Mouse (Mus musculus) hindbrain, embryonic 16.5 days (tissue): ENCODE data around the gene Caskin1. TPM values are rescaled to one million over a fixed set of nuclear protein-coding genes. Genes with fewer than 3 reads are reported as not detected.

Experiments used
- ATAC-seq: fragments of 200-750 bp; cut with Nextera tagmentation; 2 replicates; pipeline ENCODE4 v1.8.0; 2017; ENCODE audit warnings: moderate TSS enrichment, moderate library complexity
- H3K27ac ChIP-seq: fragments of 300-500 bp; sonication (generic); 2 replicates; pipeline ENCODE4 v1.5.1; 2014; ENCODE audit warnings: low read depth, mild to moderate bottlenecking, control low read depth, low read length, moderate library complexity
- H3K27me3 ChIP-seq: fragments of 300-500 bp; sonication (generic); replicated peaks from 2 replicates; pipeline ENCODE4 v1.6.1; 2014; ENCODE audit warnings: low read length; ENCODE audit not compliant: control insufficient read depth, insufficient read depth
- H3K36me3 ChIP-seq: fragments of 300-500 bp; sonication (generic); 2 replicates; pipeline ENCODE4 v1.6.1; 2014; ENCODE audit warnings: mild to moderate bottlenecking, low read length, moderate library complexity, mixed read lengths; ENCODE audit not compliant: control insufficient read depth, insufficient read depth
- H3K4me1 ChIP-seq: fragments of 300-500 bp; sonication (generic); 2 replicates; pipeline ENCODE4 v1.6.1; 2014; ENCODE audit warnings: low read depth, low read length; ENCODE audit not compliant: control insufficient read depth, insufficient read depth
- H3K4me2 ChIP-seq: fragments of 300-500 bp; sonication (generic); 2 replicates; pipeline ENCODE4 v1.6.1; 2014; ENCODE audit warnings: mild to moderate bottlenecking, low read length, control low read depth, moderate library complexity
- H3K4me3 ChIP-seq: fragments of 300-500 bp; sonication (generic); 2 replicates; pipeline ENCODE4 v1.5.1; 2014; ENCODE audit warnings: mild to moderate bottlenecking, low read length, control low read depth, moderate library complexity
- H3K9ac ChIP-seq: fragments of 300-500 bp; sonication (generic); 2 replicates; pipeline ENCODE4 v1.6.1; 2014; ENCODE audit warnings: low read depth, mild to moderate bottlenecking, control low read depth, low read length, moderate library complexity
- H3K9me3 ChIP-seq: fragments of 300-500 bp; sonication (generic); 2 replicates; pipeline ENCODE4 v1.6.1; 2014; ENCODE audit warnings: mild to moderate bottlenecking, low read length, moderate library complexity; ENCODE audit not compliant: control insufficient read depth
- WGBS: fragments of 180-500 bp; shearing (Covaris S2); extraction: QIAGEN DNeasy Blood & Tissue Kit; methylation state at CpG from one replicate; pipeline ENCODE4 v1.1.7; 2014; 5-methylcytosine and 5-hydroxymethylcytosine counted together
- polyA plus RNA-seq: library from polyadenylated mRNA; unstranded; fragments of >200 nt; fragmentation: Nextera tagmentation; extraction: Ambion mirVana; gene quantifications from 2 replicates; pipeline ENCODE4 v1.2.1, GENCODE M21; 2015

Gene Caskin1
- polyA plus RNA-seq, 1 experiment from 2014 or later, result 43.6 TPM

DNA sequence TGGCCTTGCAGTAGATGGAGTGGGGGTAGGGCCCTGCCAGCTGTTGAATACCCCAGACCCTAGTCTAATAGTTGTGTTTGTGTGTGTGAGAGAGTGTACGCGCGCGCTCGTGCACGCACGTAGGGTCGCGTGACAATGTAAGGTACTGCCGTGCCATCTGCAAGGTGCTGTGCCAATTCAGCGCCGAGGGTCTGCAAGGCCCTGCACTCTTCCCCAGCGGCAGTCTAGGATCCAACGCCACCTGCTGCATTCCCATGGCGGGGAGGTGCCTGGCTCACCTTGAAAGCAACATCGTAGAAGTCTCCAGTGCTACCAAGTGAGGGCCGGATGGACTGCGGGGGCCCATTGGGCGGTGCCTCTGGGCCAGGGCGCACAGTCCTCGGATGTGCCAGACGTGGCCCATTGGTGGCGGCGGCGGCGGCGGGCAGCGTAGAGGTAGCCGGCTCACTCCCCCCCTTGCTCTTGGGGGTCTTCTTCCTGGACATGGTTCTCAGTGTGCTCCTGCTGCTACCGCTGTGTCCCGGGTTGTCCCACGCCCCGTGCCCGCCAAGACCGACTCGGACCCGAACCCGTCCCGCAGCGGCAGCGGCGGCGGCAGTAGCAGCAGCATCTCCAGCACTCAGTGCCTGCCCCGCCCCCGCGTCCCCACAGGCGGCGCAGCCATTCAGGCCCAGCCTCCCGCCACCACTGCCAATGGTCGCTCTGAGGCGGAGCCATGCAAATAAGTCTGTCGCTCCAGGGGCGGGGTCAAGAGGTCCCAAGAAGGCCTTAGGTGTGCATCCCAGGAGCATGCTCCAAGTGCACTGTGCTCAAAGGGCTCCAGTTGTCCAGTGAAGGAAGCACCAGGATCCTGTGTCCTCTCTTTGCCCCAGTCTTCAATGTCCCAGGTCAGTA is 44.9 kb downstream of the Caskin1 start:
- Histone ChIP-seq H3K4me2 (peak overlapping the region; percentile 76), H3K9me3 (no peaks in the 10 kb centered on the region), H3K4me1 (peaks cover 38% of the 10 kb centered on the region), H3K4me3 (peak overlapping the region; percentile 39), H3K9ac (peak overlapping the region; percentile 59), H3K36me3 (no peaks in the 10 kb centered on the region), H3K27ac (no peak overlapping the region; the same call in 1 of the 2 replicates), H3K27me3 (no peaks in the 10 kb centered on the region)
- 10% methylated on average over 36 of the region's 53 CpGs for WGBS
- peak; percentile 59 for ATAC-seq

DNA sequence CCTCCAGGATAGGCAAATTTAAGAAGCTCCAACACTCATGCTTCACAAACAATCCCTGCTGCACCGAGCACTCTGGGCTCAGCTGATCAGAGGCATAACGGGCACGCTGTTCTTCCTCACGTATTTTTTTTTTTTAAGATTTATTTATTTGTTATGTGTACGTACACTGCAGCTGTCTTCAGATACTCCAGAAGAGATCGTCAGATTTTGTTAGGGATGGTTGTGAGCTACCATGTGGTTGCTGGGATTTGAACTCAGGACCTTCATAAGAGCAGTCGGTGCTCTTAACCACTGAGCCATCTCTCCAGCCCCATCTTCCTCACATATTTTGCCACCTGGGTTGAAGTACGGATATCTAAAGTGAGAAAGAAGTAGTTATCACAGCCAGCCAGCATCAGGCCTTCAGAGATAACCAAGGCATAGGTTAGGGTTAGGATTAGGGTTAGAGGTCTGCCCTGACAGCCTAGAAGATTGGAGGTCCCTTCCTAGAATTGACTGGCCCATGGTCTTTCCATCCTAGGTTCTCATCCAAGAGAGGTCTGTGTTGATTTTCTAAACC is 45.8 kb downstream of the Caskin1 start, which contains the start of gene Rab26:
Rab26 (minus strand) TSS at position 51 of the 559 bp plus-strand sequence.
- Histone ChIP-seq H3K4me3 (peak within 1 kb of the TSS; percentile 39), H3K9me3 (no peaks in the 10 kb centered on the region), H3K4me1 (peaks cover 33% of the 10 kb centered on the region), H3K27me3 (no peaks in the 10 kb centered on the region), H3K27ac (no peak within 1 kb of the TSS; the same call in 1 of the 2 replicates), H3K36me3 (no peaks in the 10 kb centered on the region), H3K4me2 (peak within 1 kb of the TSS; percentile 76), H3K9ac (peak within 1 kb of the TSS; percentile 59)
- no peak for ATAC-seq
- 88% methylated on average over 8 of the region's 8 CpGs for WGBS

DNA sequence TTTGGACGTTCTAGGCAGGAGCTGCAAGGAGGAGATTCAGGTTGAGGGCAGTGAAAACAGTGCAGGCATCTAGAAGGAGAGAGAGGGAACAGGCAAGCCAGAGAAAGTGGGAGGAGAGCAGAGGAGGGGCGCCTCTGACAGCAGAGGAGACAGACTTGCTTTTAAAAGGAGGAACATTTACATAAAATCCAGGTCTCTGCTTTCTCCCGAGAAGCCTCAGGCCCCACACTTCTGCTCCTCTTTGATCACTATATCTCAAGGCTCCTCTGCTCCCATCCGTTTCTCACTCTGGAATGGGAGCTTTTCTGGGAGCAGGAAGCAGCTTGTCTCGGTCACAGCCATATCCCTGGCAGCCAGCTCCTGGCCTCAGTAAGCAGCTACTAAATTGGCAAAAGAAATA is 46.9 kb downstream of the Caskin1 start:
- no peak for ATAC-seq
- H3K9ac ChIP-seq, result no peak overlapping the region
- WGBS, result 64% methylated on average over 5 of the region's 5 CpGs
- H3K4me1 ChIP-seq, result peaks cover 22% of the 10 kb centered on the region
- no peak overlapping the region for H3K4me2 ChIP-seq
- no peaks in the 10 kb centered on the region for H3K36me3 ChIP-seq
- no peaks in the 10 kb centered on the region for H3K9me3 ChIP-seq
- no peak overlapping the region for H3K4me3 ChIP-seq
- H3K27me3 ChIP-seq, result no peaks in the 10 kb centered on the region
- no peak overlapping the region for H3K27ac ChIP-seq

DNA sequence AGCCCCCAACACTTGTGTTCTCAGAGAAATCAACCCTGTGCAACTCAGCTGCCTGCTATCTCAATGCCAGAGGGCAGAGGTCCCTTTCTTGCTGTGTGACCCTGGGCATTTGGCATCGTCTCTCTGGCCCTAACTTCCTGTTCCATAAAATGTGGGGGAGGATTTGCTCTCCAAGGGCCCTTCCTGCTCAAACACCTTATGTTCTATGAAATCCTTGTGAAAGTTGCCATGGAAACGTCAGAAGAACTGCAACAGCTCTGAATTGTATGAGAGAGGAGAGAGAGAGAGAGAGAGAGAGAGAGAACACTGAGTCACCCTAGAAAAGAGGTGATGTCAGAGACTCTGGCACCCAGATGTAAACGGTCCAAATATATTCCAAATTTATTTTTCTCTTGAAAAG is 49.1 kb downstream of the Caskin1 start:
- peak overlapping the region; percentile 54; the same call in 1 of the 2 replicates for H3K27ac ChIP-seq
- no peak overlapping the region for H3K4me3 ChIP-seq
- ATAC-seq, result peak; percentile 41; the same call in 1 of the 2 replicates
- no peaks in the 10 kb centered on the region for H3K27me3 ChIP-seq
- 32% methylated on average over 3 of the region's 3 CpGs for WGBS
- H3K9ac ChIP-seq, result peak overlapping the region; percentile 38
- H3K4me2 ChIP-seq, result peak overlapping the region; percentile 5; the same call in 1 of the 2 replicates
- peaks cover 12% of the 10 kb centered on the region for H3K4me1 ChIP-seq
- H3K9me3 ChIP-seq, result no peaks in the 10 kb centered on the region
- H3K36me3 ChIP-seq, result no peaks in the 10 kb centered on the region

DNA sequence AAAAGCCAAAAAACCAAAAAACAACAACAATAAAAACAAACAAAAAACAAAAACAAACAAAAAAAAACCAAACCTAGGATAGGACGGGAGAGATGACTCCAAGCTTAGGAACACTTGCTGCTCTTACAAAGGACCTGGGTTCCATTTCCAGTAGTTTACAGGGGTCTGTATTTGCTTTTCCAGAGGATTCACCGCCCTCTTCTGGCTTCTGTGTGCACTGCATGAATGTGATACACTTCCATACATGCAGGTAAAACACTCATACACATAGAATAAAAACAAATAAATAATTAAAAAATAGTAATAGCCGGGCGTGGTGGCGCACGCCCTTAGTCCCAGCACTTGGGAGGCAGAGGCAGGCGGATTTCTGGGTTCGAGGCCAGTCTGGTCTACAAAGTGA is 50.5 kb downstream of the Caskin1 start:
- Histone ChIP-seq H3K4me1 (peaks cover 4% of the 10 kb centered on the region), H3K9me3 (no peaks in the 10 kb centered on the region), H3K36me3 (no peaks in the 10 kb centered on the region), H3K9ac (no peak overlapping the region), H3K4me2 (no peak overlapping the region), H3K4me3 (no peak overlapping the region), H3K27ac (no peak overlapping the region), H3K27me3 (no peaks in the 10 kb centered on the region)
- 69% methylated on average over 8 of the region's 8 CpGs for WGBS
- peak; percentile 31; the same call in 1 of the 2 replicates for ATAC-seq

DNA sequence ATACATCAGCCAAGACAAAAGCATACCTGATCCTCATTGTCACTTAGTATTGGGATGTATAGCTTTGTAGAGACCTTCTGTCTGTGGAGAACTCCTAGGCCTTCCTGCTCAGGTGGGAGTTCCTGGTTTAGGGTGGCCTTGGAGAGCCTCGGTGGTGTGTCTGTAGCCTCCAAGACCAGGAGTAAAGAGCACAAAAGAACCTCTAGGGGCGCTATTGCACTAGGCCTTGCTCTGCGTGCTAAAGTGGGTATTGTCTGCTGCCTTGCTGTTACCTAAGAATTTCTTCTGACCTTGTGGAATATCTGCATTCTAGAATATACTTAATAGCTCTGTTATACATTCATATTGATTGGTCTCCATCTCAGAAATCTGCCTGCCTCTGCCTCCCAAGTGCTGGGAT is 52.0 kb downstream of the Caskin1 start:
- no peak overlapping the region for H3K27ac ChIP-seq
- ATAC-seq, result no peak
- peaks cover 4% of the 10 kb centered on the region for H3K4me1 ChIP-seq
- H3K9me3 ChIP-seq, result no peaks in the 10 kb centered on the region
- 5% methylated on average over 3 of the region's 3 CpGs for WGBS
- H3K9ac ChIP-seq, result no peak overlapping the region
- no peak overlapping the region for H3K4me2 ChIP-seq
- H3K27me3 ChIP-seq, result no peaks in the 10 kb centered on the region
- H3K36me3 ChIP-seq, result no peaks in the 10 kb centered on the region
- H3K4me3 ChIP-seq, result no peak overlapping the region

DNA sequence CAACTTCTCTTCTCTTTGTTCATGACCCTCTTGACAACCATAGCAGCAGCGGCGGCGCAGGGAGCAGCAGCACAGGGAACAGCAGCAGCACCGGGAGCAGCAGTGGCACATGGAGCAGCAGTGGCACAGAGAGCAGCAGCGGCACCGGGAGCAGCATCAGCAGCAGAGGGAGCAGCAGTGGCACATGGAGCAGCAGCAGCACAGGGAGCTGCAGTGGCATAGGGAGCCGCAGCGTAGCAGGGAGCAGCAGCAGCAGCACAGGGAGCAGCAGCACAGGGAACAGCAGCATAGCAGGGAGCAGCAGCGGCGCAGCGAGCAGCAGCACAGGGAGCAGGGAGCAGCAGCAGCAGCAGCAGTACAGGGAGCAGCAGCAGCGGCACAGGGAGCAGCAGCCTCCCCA is 56.2 kb downstream of the Caskin1 start:
- H3K4me2 ChIP-seq, result peak overlapping the region; percentile 30; the same call in 1 of the 2 replicates

DNA sequence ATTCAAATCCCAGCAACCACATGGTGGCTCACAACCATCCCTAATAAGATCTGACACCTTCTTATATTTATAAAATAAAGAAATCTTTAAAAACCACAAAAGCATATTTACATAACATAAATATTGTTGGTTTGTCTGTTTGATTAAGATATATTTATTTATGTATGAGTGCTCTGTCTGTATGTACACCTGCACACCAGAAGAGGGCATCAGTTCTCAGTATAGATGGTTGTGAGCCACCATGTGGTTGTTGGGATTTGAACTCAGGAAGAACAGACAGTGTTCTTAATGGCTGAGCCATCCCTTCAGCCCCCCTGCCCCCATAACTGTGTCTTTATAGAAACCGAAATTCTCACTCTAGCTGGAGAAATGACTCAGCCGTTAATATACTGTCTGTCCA is 56.8 kb downstream of the Caskin1 start:
- Histone ChIP-seq H3K9me3 (no peaks in the 10 kb centered on the region), H3K27ac (no peak overlapping the region), H3K9ac (no peak overlapping the region), H3K4me1 (peaks cover 5% of the 10 kb centered on the region; the same call in 1 of the 2 replicates), H3K27me3 (0 out of 2 replicates have a peak, but pooled peaks cover 3% of the 10 kb centered on the region), H3K4me2 (no peak overlapping the region), H3K36me3 (no peaks in the 10 kb centered on the region), H3K4me3 (no peak overlapping the region)
- ATAC-seq, result no peak
- WGBS, result 90% methylated on average over 2 of the region's 2 CpGs

More for the DNA sequence above, 56.2 kb downstream of the Caskin1 start:
- Histone ChIP-seq H3K4me3 (no peak overlapping the region), H3K27me3 (0 out of 2 replicates have a peak, but pooled peaks cover 3% of the 10 kb centered on the region), H3K27ac (no peak overlapping the region), H3K9ac (peak overlapping the region; percentile 2; the same call in 1 of the 2 replicates), H3K9me3 (no peaks in the 10 kb centered on the region), H3K36me3 (no peaks in the 10 kb centered on the region), H3K4me1 (peaks cover 5% of the 10 kb centered on the region; the same call in 1 of the 2 replicates)
- 17% methylated on average over 12 of the region's 12 CpGs for WGBS
- no peak for ATAC-seq

DNA sequence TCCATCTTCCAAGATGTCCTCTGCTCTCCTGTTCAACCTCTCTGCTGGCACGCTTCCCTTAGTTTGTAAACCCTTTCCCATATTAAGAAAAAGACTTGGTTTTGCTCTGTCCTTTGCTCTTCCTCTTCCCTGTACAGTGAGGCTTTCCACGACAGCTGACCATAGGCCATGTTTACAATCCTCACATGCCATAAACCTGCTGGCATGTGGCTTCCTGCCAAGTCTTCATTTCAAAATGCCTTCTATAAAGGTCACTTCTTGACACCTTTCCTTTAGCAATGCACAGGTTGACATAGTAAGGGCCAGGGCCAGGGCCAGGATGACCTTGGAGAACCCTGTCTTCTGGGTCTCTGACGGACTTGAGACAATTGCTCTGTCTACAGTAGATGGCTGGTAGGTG is 57.8 kb downstream of the Caskin1 start:
- Histone ChIP-seq H3K4me2 (no peak overlapping the region), H3K36me3 (no peaks in the 10 kb centered on the region), H3K9ac (no peak overlapping the region), H3K27me3 (0 out of 2 replicates have a peak, but pooled peaks cover 3% of the 10 kb centered on the region), H3K4me3 (no peak overlapping the region), H3K9me3 (no peaks in the 10 kb centered on the region), H3K4me1 (peaks cover 8% of the 10 kb centered on the region), H3K27ac (no peak overlapping the region)
- 80% methylated on average over 3 of the region's 3 CpGs for WGBS
- ATAC-seq, result no peak
